Mouse (Mus musculus) hindbrain, embryonic 14.5 days (tissue): ENCODE measurements at regions not wholly inside any gene's neighbourhood (a gene's known extent, or its start where the extent isn't known, plus 50 kb on each side); places are given as distances from the start of the nearest gene placed in this dataset.

Source experiments
- ATAC-seq: fragments of 200-750 bp; cut with Nextera tagmentation; 2 replicates; pipeline ENCODE4 v1.8.0; 2017; ENCODE audit warnings: moderate number of reproducible peaks, mild to moderate bottlenecking, moderate TSS enrichment, moderate library complexity; ENCODE audit not compliant: low FRiP score
- DNase-seq: peaks from one replicate; pipeline ENCODE4 v3.0.0-alpha.2; 2015; ENCODE audit warnings: low spot score
- H3K27ac ChIP-seq: fragments of 300-500 bp; sonication (generic); 2 replicates; pipeline ENCODE4 v1.5.1; 2014; ENCODE audit warnings: mild to moderate bottlenecking, moderate library complexity
- H3K27me3 ChIP-seq: fragments of 300-500 bp; sonication (generic); 2 replicates; pipeline ENCODE4 v1.6.1; 2014; ENCODE audit warnings: mild to moderate bottlenecking, low read length, mixed read lengths; ENCODE audit not compliant: control insufficient read depth, insufficient read depth
- H3K36me3 ChIP-seq: fragments of 300-500 bp; sonication (generic); replicated peaks from 2 replicates; pipeline ENCODE4 v1.6.1; 2014; ENCODE audit not compliant: control insufficient read depth, insufficient read depth
- H3K4me1 ChIP-seq: fragments of 300-500 bp; sonication (generic); replicated peaks from 2 replicates; pipeline ENCODE4 v1.6.1; 2014; ENCODE audit warnings: antibody characterized with exemption, low read length, mixed read lengths; ENCODE audit not compliant: control insufficient read depth, insufficient read depth
- H3K4me2 ChIP-seq: fragments of 300-500 bp; sonication (generic); replicated peaks from 2 replicates; pipeline ENCODE4 v1.6.1; 2014; ENCODE audit warnings: mild to moderate bottlenecking, moderate library complexity
- H3K4me3 ChIP-seq: fragments of 300-500 bp; sonication (generic); replicated peaks from 2 replicates; pipeline ENCODE4 v1.5.1; 2014; ENCODE audit warnings: mild to moderate bottlenecking, low read length
- H3K9ac ChIP-seq: fragments of 300-500 bp; sonication (generic); 2 replicates; pipeline ENCODE4 v1.6.1; 2014
- H3K9me3 ChIP-seq: fragments of 300-500 bp; sonication (generic); 2 replicates; pipeline ENCODE4 v1.6.1; 2016; ENCODE audit warnings: low read length; ENCODE audit not compliant: control insufficient read depth
- WGBS: fragments of 180-500 bp; shearing (Covaris S2); extraction: QIAGEN DNeasy Blood & Tissue Kit; methylation state at CpG from one replicate; pipeline ENCODE4 v1.1.7; 2014; 5-methylcytosine and 5-hydroxymethylcytosine counted together

- 53% methylated on average over 4 of the region's 4 CpGs for WGBS
- H3K9ac ChIP-seq, result no peak overlapping the region
- DNase-seq (no peak), ATAC-seq (peak; percentile 57; the same call in 1 of the 2 replicates)
- no peaks in the 10 kb centered on the region for H3K27me3 ChIP-seq
- H3K36me3 ChIP-seq, result no peaks in the 10 kb centered on the region
- no peak overlapping the region for H3K4me2 ChIP-seq
- no peaks in the 10 kb centered on the region for H3K4me1 ChIP-seq
- no peak overlapping the region for H3K27ac ChIP-seq
- H3K9me3 ChIP-seq, result no peaks in the 10 kb centered on the region
- H3K4me3 ChIP-seq, result no peak overlapping the region
Observed at GRCm38 (mm10) chr3:31457938-31458337, 147.8 kb upstream of the Slc7a14 start.

GRCm38 (mm10) chr3:31455031-31455430 lies 144.9 kb upstream of the Slc7a14 start:
- Histone ChIP-seq H3K9ac (no peak overlapping the region), H3K4me2 (no peak overlapping the region), H3K4me1 (no peaks in the 10 kb centered on the region), H3K9me3 (no peaks in the 10 kb centered on the region), H3K36me3 (no peaks in the 10 kb centered on the region), H3K27ac (no peak overlapping the region), H3K4me3 (no peak overlapping the region), H3K27me3 (no peaks in the 10 kb centered on the region)
- DNase-seq (no peak), ATAC-seq (no peak)
- 79% methylated on average over 5 of the region's 5 CpGs for WGBS

DNA sequence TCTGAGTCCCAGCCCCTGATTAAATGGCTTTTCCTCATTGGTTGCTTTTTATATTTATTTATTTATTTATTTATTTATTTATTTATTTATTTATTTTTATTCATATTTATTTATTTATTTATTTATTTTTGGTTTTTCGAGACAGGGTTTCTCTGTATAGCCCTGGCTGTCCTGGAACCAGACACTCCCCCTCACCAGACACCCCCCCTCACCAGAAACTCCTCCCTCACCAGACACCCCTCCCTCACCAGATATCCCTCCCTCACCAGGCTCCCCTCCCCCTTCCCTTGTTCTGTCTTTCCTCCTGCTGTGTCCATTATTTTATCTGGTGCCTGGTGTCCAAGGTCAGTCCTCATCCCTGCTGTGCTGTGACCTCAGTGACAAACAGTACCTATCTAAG lies 134.7 kb upstream of the Slc7a14 start:
- ATAC-seq, result 0 out of 2 replicates have a peak, but pooled peaks have one; percentile 31
- Histone ChIP-seq H3K27me3 (no peaks in the 10 kb centered on the region), H3K4me2 (no peak overlapping the region), H3K4me1 (no peaks in the 10 kb centered on the region), H3K4me3 (no peak overlapping the region), H3K27ac (no peak overlapping the region), H3K36me3 (no peaks in the 10 kb centered on the region), H3K9me3 (no peaks in the 10 kb centered on the region), H3K9ac (no peak overlapping the region)
- no peak for DNase-seq
- WGBS, result 86% methylated on average over 1 of the region's 1 CpGs

DNA sequence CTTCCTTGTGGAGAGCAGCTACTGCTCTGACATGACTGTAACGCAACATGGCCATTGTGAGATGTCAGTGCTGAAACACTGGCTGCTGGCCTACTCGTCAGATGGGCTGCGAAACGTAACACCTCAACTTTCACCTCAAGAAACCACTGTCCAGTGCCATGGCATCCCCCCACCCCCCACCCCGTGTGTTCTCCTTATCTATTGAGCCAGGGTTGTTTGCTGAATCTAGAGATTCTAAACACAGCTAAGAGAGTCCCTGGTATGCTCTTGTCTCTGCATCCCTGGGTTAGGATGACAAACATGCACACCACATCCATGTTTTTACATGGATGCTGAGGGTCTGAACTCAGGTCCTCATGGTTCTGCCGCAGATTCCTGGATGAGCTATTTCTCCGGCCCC lies 134.1 kb upstream of the Slc7a14 start:
- H3K36me3 ChIP-seq, result no peaks in the 10 kb centered on the region
- H3K27me3 ChIP-seq, result no peaks in the 10 kb centered on the region
- no peaks in the 10 kb centered on the region for H3K4me1 ChIP-seq
- H3K4me3 ChIP-seq, result no peak overlapping the region
- H3K9ac ChIP-seq, result no peak overlapping the region
- ATAC-seq, result no peak
- WGBS, result 93% methylated on average over 7 of the region's 7 CpGs
- H3K4me2 ChIP-seq, result no peak overlapping the region
- H3K9me3 ChIP-seq, result no peaks in the 10 kb centered on the region
- DNase-seq, result no peak
- H3K27ac ChIP-seq, result no peak overlapping the region

DNA sequence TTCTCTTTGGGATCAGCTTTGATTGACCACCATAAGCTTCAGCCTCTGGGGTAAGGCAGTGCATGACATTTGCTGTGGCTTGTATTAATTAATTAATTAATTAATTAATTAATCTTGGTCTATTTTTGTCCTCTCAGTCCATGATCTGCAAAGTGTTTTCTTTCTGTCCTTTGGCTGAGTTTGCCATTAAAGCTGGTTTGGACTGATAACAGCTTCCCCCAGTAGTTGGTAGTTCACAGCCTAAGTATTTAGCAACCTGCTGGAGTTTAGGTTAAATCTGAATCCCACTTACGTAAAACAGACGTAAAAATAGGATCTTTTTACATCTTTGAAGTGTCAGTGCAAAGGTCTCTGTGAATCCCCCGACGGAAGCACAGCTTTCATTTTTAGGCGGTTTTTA lies 133.7 kb upstream of the Slc7a14 start:
- H3K9me3 ChIP-seq, result no peaks in the 10 kb centered on the region
- WGBS, result 88% methylated on average over 5 of the region's 5 CpGs
- no peak overlapping the region for H3K4me2 ChIP-seq
- no peak overlapping the region for H3K4me3 ChIP-seq
- H3K36me3 ChIP-seq, result no peaks in the 10 kb centered on the region
- H3K27ac ChIP-seq, result no peak overlapping the region
- H3K4me1 ChIP-seq, result no peaks in the 10 kb centered on the region
- DNase-seq (no peak), ATAC-seq (no peak)
- no peak overlapping the region for H3K9ac ChIP-seq
- no peaks in the 10 kb centered on the region for H3K27me3 ChIP-seq

DNA sequence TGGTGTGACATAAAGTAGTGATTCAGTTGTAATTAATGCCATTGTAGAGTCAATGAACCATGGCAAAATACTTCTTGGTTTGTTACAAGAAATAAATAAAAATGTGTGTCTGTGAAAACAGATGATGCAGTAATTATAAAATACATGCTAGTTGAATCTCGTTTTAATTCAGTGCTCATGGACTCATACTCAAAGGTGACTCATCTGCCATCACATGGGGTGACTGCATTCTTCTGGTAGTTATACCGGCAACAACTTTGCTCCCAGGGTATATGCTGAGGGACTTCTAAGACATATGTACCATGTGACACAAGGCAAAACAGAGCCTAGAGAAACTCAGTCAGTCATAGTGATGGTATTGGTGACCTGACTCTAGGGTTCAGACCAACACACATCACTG lies 130.1 kb upstream of the Slc7a14 start:
- Histone ChIP-seq H3K27me3 (no peaks in the 10 kb centered on the region), H3K4me3 (no peak overlapping the region), H3K36me3 (no peaks in the 10 kb centered on the region), H3K9me3 (no peaks in the 10 kb centered on the region), H3K9ac (no peak overlapping the region), H3K4me1 (no peaks in the 10 kb centered on the region), H3K4me2 (no peak overlapping the region), H3K27ac (no peak overlapping the region)
- 88% methylated on average over 2 of the region's 2 CpGs for WGBS
- no peak for DNase-seq
- ATAC-seq, result no peak

GRCm38 (mm10) chr3:31437970-31438369 lies 127.8 kb upstream of the Slc7a14 start:
- 62% methylated on average over 3 of the region's 3 CpGs for WGBS

GRCm38 (mm10) chr3:31435204-31435963 lies 125.2 kb upstream of the Slc7a14 start:
- Histone ChIP-seq H3K27me3 (no peaks in the 10 kb centered on the region), H3K9ac (no peak overlapping the region), H3K4me2 (no peak overlapping the region), H3K9me3 (no peaks in the 10 kb centered on the region), H3K4me3 (no peak overlapping the region), H3K36me3 (no peaks in the 10 kb centered on the region), H3K4me1 (no peaks in the 10 kb centered on the region), H3K27ac (no peak overlapping the region)
- 74% methylated on average over 3 of the region's 3 CpGs for WGBS
- DNase-seq (no peak), ATAC-seq (no peak)

More at GRCm38 (mm10) chr3:31437970-31438369, 127.8 kb upstream of the Slc7a14 start:
- H3K9me3 ChIP-seq, result no peaks in the 10 kb centered on the region
- H3K4me1 ChIP-seq, result no peaks in the 10 kb centered on the region
- no peaks in the 10 kb centered on the region for H3K27me3 ChIP-seq
- H3K9ac ChIP-seq, result no peak overlapping the region
- ATAC-seq (no peak; the same call in 1 of the 2 replicates), DNase-seq (no peak)
- no peak overlapping the region for H3K27ac ChIP-seq
- H3K36me3 ChIP-seq, result no peaks in the 10 kb centered on the region
- H3K4me3 ChIP-seq, result no peak overlapping the region
- no peak overlapping the region for H3K4me2 ChIP-seq

- DNase-seq (no peak), ATAC-seq (no peak)
- Histone ChIP-seq H3K9me3 (no peaks in the 10 kb centered on the region), H3K4me2 (no peak overlapping the region), H3K27me3 (no peaks in the 10 kb centered on the region), H3K4me1 (no peaks in the 10 kb centered on the region), H3K27ac (no peak overlapping the region), H3K9ac (no peak overlapping the region), H3K36me3 (no peaks in the 10 kb centered on the region), H3K4me3 (no peak overlapping the region)
- whole genome bisulfite sequencing, result 87% methylated on average over 9 of the region's 9 CpGs
Observed at GRCm38 (mm10) chr3:31433201-31433600, 123.0 kb upstream of the Slc7a14 start.

DNA sequence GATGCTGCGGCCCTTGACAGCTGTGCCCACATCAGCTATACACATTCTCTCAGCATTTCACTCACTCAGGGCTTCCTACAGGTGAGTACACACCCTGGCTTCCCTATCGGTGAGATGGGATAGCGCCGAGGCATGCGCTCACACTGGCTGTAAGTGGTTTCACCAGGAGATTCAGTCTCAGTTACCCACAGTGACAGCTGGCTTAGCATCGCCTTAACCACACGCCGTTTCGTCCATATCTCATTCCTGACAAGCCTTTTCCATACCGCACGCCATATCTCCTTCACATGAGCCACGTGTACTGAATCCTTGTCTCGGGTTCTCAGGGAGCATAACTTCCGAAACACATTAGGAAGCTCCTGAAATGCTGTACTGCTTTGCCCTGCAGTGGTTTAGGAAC lies 113.3 kb upstream of the Slc7a14 start:
- ATAC-seq (no peak), DNase-seq (no peak)
- no peaks in the 10 kb centered on the region for H3K36me3 ChIP-seq
- H3K4me3 ChIP-seq, result no peak overlapping the region
- WGBS, result 91% methylated on average over 14 of the region's 14 CpGs
- H3K4me1 ChIP-seq, result no peaks in the 10 kb centered on the region
- no peak overlapping the region for H3K4me2 ChIP-seq
- no peaks in the 10 kb centered on the region for H3K9me3 ChIP-seq
- no peak overlapping the region for H3K27ac ChIP-seq
- no peak overlapping the region for H3K9ac ChIP-seq
- H3K27me3 ChIP-seq, result no peaks in the 10 kb centered on the region
